Comparison of ENCODE assay signal across 20 mouse cellular contexts in the genomic region with DNA sequence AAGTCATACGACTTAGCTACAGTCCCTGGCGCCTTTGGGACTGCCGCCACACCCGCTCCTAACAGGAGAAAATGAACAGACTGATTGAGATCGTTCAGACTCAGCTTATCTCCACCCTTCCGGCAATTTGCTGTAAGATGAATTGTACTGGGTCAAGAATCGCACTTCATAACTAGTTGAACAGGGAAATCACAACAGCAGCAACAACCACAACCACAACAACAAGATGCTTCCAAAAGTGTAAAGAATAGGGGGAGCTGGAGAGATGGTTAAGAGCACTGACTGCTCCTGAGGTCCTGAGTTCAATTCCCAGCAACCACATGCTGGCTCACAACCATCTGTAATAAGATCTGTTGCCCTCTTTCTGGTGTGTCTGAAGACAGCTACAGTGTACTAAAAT. TPM values are rescaled to one million over a fixed set of nuclear protein-coding genes. Genes with fewer than 3 reads are reported as not detected.
DNase-seq lines count a peak whose midpoint lies in the region; ATAC-seq and TF ChIP-seq lines count a peak whose summit lies in the region.
"Had no signal": no experiment of that assay in that cellular context is flagged by ENCODE, and none has a peak within 500 bp of the region (broad histone marks: within the 10 kb centered on the region; RNA-seq: fewer than 3 reads in every experiment).

No protein-coding gene starts in this region.

- no peak for ATAC-seq in forebrain, embryonic 15.5 days (replicated peaks)
- no peak for ATAC-seq in intestine, embryonic 14.5 days (replicated peaks; ENCODE audit: low FRiP score, low TSS enrichment, low read depth)
- ATAC-seq in intestine, embryonic 16.5 days = no peak
- no peak for ATAC-seq in granulocyte monocyte progenitor cell, adult 5-6 weeks (replicated peaks; ENCODE audit: poor library complexity, severe bottlenecking)
- ATAC-seq: forebrain, embryonic 16.5 days had no signal

- TF ChIP-seq RAD21 in MEL (IDR thresholded peaks at IDR 0.05; ENCODE audit: low read depth, low read length) = no peak

- H3K9ac ChIP-seq in forebrain, embryonic 15.5 days (replicated peaks) = no peak overlapping the region
- H3K9ac ChIP-seq in intestine, embryonic 14.5 days (ENCODE audit: low read length) = no peak overlapping the region
- H3K9ac ChIP-seq in intestine, embryonic 16.5 days (ENCODE audit: low read depth, low read length) = no peak overlapping the region
- H3K9ac ChIP-seq in MEL (ENCODE audit: control insufficient read depth, low read depth, low read length, poor library complexity, severe bottlenecking) = no peak overlapping the region
- H3K9ac ChIP-seq: hindbrain, embryonic 14.5 days had no signal

- no peak overlapping the region for H3K4me3 ChIP-seq in forebrain, embryonic 10.5 days
- H3K4me3 ChIP-seq in forebrain, embryonic 15.5 days = no peak overlapping the region
- H3K4me3 ChIP-seq in intestine, embryonic 14.5 days (ENCODE audit: low read depth, low read length) = no peak overlapping the region
- H3K4me3 ChIP-seq in intestine, embryonic 16.5 days (ENCODE audit: low read length) = no peak overlapping the region
- H3K4me3 ChIP-seq in MEL (ENCODE audit: control insufficient read depth in 1 of 2, insufficient read depth in 1 of 2, low read depth in 2 of 2, low read length in 2 of 2) = no peak overlapping the region
- no peak overlapping the region for H3K4me3 ChIP-seq in lung, adult 2 months (replicated peaks; ENCODE audit: extremely low read depth, low read depth, low read length)

- H3K4me2 ChIP-seq in forebrain, embryonic 15.5 days (replicated peaks) = no peak overlapping the region
- H3K4me2 ChIP-seq in intestine, embryonic 14.5 days (ENCODE audit: low read length) = no peak overlapping the region
- no peak overlapping the region for H3K4me2 ChIP-seq in intestine, embryonic 16.5 days (ENCODE audit: low read depth, low read length)
- H3K4me2 ChIP-seq: hindbrain, embryonic 14.5 days had no signal

- no peaks in the 10 kb centered on the region for H3K36me3 ChIP-seq in forebrain, embryonic 10.5 days (replicated peaks)
- H3K36me3 ChIP-seq in forebrain, embryonic 15.5 days = no peaks in the 10 kb centered on the region
- no peaks in the 10 kb centered on the region for H3K36me3 ChIP-seq in intestine, embryonic 14.5 days (ENCODE audit: control insufficient read depth, insufficient read depth, low read length)
- H3K36me3 ChIP-seq in intestine, embryonic 16.5 days (ENCODE audit: control insufficient read depth, insufficient read depth, low read length) = no peaks in the 10 kb centered on the region
- peaks cover 0 to 22% of the 10 kb centered on the region in 2 experiments; a peak in 2 of 4 replicates for H3K36me3 ChIP-seq in MEL (ENCODE audit: control insufficient read depth in 1 of 2, insufficient read depth in 2 of 2, low read length in 2 of 2)
- H3K36me3 ChIP-seq: embryonic facial prominence, embryonic 10.5 days had no signal

- TF ChIP-seq CTCF in MEL (IDR thresholded peaks at IDR 0.05 in 2 of 3, conservative IDR thresholded peaks at IDR 0.05 in 1 of 3; ENCODE audit: control insufficient read depth in 1 of 3, insufficient read depth in 1 of 3, low read depth in 2 of 3, low read length in 3 of 3, poor library complexity in 1 of 3, severe bottlenecking in 1 of 3) = no peak
- no peak for TF ChIP-seq CTCF in lung, adult 2 months (IDR thresholded peaks at IDR 0.05; ENCODE audit: insufficient read depth, low read length)

- no peak for TF ChIP-seq POLR2A in MEL (IDR thresholded peaks at IDR 0.05; ENCODE audit: control insufficient read depth in 1 of 2, insufficient read depth in 1 of 2, low read depth in 1 of 2, low read length in 2 of 2, poor library complexity in 1 of 2)
- no peak for TF ChIP-seq POLR2A in lung, adult 2 months (IDR thresholded peaks at IDR 0.05; ENCODE audit: borderline replicate concordance, extremely low read depth, low read depth, low read length)

- TF ChIP-seq EP300 in MEL (IDR thresholded peaks at IDR 0.05; ENCODE audit: low read depth in 1 of 2, low read length in 2 of 2) = no peak

- no peak overlapping the region for H3K27ac ChIP-seq in forebrain, embryonic 10.5 days
- H3K27ac ChIP-seq in forebrain, embryonic 15.5 days (replicated peaks) = no peak overlapping the region
- no peak overlapping the region for H3K27ac ChIP-seq in intestine, embryonic 14.5 days (ENCODE audit: low read depth)
- no peak overlapping the region for H3K27ac ChIP-seq in intestine, embryonic 16.5 days (ENCODE audit: low read length)
- H3K27ac ChIP-seq in MEL (ENCODE audit: control insufficient read depth, low read depth, low read length) = no peak overlapping the region
- H3K27ac ChIP-seq: embryonic facial prominence, embryonic 10.5 days; hindbrain, embryonic 14.5 days had no signal

- peak; percentile 6 for DNase-seq in forebrain, embryonic 10.5 days (ENCODE audit: extremely low spot score, low spot score)
- DNase-seq in intestine, embryonic 14.5 days (ENCODE audit: low spot score) = peak; percentile 52
- peak; percentile 63 for DNase-seq in MEL (ENCODE audit: low read depth, low spot score)
- peak; percentile 28 for DNase-seq in induced T-regulatory cell, adult 2 months (ENCODE audit: low read depth)
- DNase-seq in lung, adult 2 months = no peak
- DNase-seq: adrenal gland, postnatal 10 days; cerebellum, adult 11-12 months; cerebellum, adult 9-10 months; cerebellum, postnatal 25 days; gastrocnemius, postnatal 14 days; heart, postnatal 10 days; heart, postnatal 4 days; kidney, adult 11 months had no signal

- H3K9me3 ChIP-seq in forebrain, embryonic 10.5 days = no peaks in the 10 kb centered on the region
- H3K9me3 ChIP-seq in forebrain, embryonic 15.5 days = no peaks in the 10 kb centered on the region
- H3K9me3 ChIP-seq in intestine, embryonic 14.5 days (ENCODE audit: control insufficient read depth, low read length) = no peaks in the 10 kb centered on the region
- H3K9me3 ChIP-seq in intestine, embryonic 16.5 days (ENCODE audit: control insufficient read depth, low read length) = no peaks in the 10 kb centered on the region
- no peaks in the 10 kb centered on the region for H3K9me3 ChIP-seq in MEL (replicated peaks; ENCODE audit: insufficient read depth, low read length)
- H3K9me3 ChIP-seq: embryonic facial prominence, embryonic 10.5 days had no signal

- WGBS in forebrain, embryonic 10.5 days = 71% methylated on average over 7 of the region's 7 CpGs
- WGBS in forebrain, embryonic 15.5 days = 67% methylated on average over 7 of the region's 7 CpGs
- WGBS in intestine, embryonic 14.5 days = 56% methylated on average over 7 of the region's 7 CpGs
- 44% methylated on average over 7 of the region's 7 CpGs for WGBS in intestine, embryonic 16.5 days
- WGBS in lung, adult 2 months = 44% methylated on average over 7 of the region's 7 CpGs

- H3K27me3 ChIP-seq in forebrain, embryonic 10.5 days (ENCODE audit: poor library complexity, severe bottlenecking) = peaks cover 88% of the 10 kb centered on the region
- peaks cover 91% of the 10 kb centered on the region for H3K27me3 ChIP-seq in forebrain, embryonic 15.5 days
- H3K27me3 ChIP-seq in intestine, embryonic 14.5 days (replicated peaks; ENCODE audit: control insufficient read depth, insufficient read depth, low read length) = peaks cover 92% of the 10 kb centered on the region
- peaks cover 46% of the 10 kb centered on the region for H3K27me3 ChIP-seq in intestine, embryonic 16.5 days (replicated peaks; ENCODE audit: control insufficient read depth, insufficient read depth, low read length)
- H3K27me3 ChIP-seq in MEL (ENCODE audit: control insufficient read depth in 1 of 2, insufficient read depth in 2 of 2, low read length in 2 of 2) = no peaks in the 10 kb centered on the region

- H3K4me1 ChIP-seq in forebrain, embryonic 10.5 days = peaks cover 47% of the 10 kb centered on the region
- H3K4me1 ChIP-seq in forebrain, embryonic 15.5 days = peaks cover 8% of the 10 kb centered on the region
- no peaks in the 10 kb centered on the region for H3K4me1 ChIP-seq in intestine, embryonic 14.5 days (replicated peaks; ENCODE audit: control insufficient read depth, insufficient read depth, low read length)
- peaks cover 9% of the 10 kb centered on the region for H3K4me1 ChIP-seq in intestine, embryonic 16.5 days (ENCODE audit: control insufficient read depth, insufficient read depth, low read length)
- peaks cover 3 to 15% of the 10 kb centered on the region in 2 experiments; a peak in 2 of 4 replicates for H3K4me1 ChIP-seq in MEL (ENCODE audit: control insufficient read depth in 1 of 2, insufficient read depth in 2 of 2, low read length in 2 of 2)
- H3K4me1 ChIP-seq in lung, adult 2 months (ENCODE audit: control insufficient read depth, insufficient read depth, low read length) = peaks cover 5% of the 10 kb centered on the region

- H3K79me2 ChIP-seq in MEL (ENCODE audit: control insufficient read depth, insufficient read depth, low read length, poor library complexity) = peaks cover 1% of the 10 kb centered on the region; the same call in 1 of the 2 replicates

TF ChIP-seq in MEL, 35 proteins besides CTCF, POLR2A, EP300 and RAD21:
- TF ChIP-seq E2F4 (IDR thresholded peaks at IDR 0.05; ENCODE audit: borderline replicate concordance, low read depth, low read length) (no peak), CHD1 (IDR thresholded peaks at IDR 0.05; ENCODE audit: low read depth, low read length) (no peak), MAX (IDR thresholded peaks at IDR 0.05; ENCODE audit: low read length) (no peak), MEF2A (IDR thresholded peaks at IDR 0.05; ENCODE audit: extremely low read depth, insufficient replicate concordance, low read depth, low read length, poor library complexity, severe bottlenecking) (no peak), NRF1 (IDR thresholded peaks at IDR 0.05; ENCODE audit: insufficient read depth, low read depth, low read length, poor library complexity, severe bottlenecking) (no peak), MAZ (IDR thresholded peaks at IDR 0.05; ENCODE audit: low read depth, low read length) (no peak), SMC3 (IDR thresholded peaks at IDR 0.05; ENCODE audit: low read depth, low read length) (no peak), TCF12 (IDR thresholded peaks at IDR 0.05; ENCODE audit: low read depth, low read length) (no peak)

RNA-seq across cellular contexts. Expression of a gene that starts 37.7 kb away (rescaled TPM):
- 0.84 and 1.3 TPM in 2 replicates for polyA plus RNA-seq in forebrain, embryonic 10.5 days (2016; fragmentation: Nextera tagmentation; extraction: Ambion mirVana)
- polyA plus RNA-seq in forebrain, embryonic 15.5 days (2015; fragmentation: Nextera tagmentation; extraction: Ambion mirVana) = 0.97 and 1.4 TPM in 2 replicates
- polyA plus RNA-seq in intestine, embryonic 14.5 days (2014; fragmentation: Nextera tagmentation; extraction: Ambion mirVana) = 3.4 TPM in 2 replicates
- polyA plus RNA-seq in intestine, embryonic 16.5 days (2015; fragmentation: Nextera tagmentation; extraction: Ambion mirVana) = 3.6 and 3.7 TPM in 2 replicates
- 3.4 and 4.7 TPM in 2 replicates for total RNA-seq in MEL (2012; rRNA removed)
- polyA plus RNA-seq in MEL (2012; ENCODE audit: insufficient read depth in 1 of 2, insufficient read length in 2 of 2, low read depth in 1 of 2, low replicate concordance in 2 of 2, missing spikeins in 1 of 2) = 1 to 10 TPM in 1 of 2 experiments, not detected in 1; 2.8 TPM
- polyA plus RNA-seq in lung, adult 2 months (2012; rRNA removed) = 2.9 and 3.6 TPM in 2 replicates
- total RNA-seq in granulocyte monocyte progenitor cell, adult 5-6 weeks (2014; fragmentation: Nextera tagmentation) = not detected in 2 replicates
- total RNA-seq in granulocyte monocyte progenitor cell, adult 5-6 weeks (2017) = 0.04 and 4.6 TPM in 2 replicates
- total RNA-seq: CH12.LX had no signal
